Comparison of ENCODE assay signal across 10 mouse cellular contexts in the genomic region with DNA sequence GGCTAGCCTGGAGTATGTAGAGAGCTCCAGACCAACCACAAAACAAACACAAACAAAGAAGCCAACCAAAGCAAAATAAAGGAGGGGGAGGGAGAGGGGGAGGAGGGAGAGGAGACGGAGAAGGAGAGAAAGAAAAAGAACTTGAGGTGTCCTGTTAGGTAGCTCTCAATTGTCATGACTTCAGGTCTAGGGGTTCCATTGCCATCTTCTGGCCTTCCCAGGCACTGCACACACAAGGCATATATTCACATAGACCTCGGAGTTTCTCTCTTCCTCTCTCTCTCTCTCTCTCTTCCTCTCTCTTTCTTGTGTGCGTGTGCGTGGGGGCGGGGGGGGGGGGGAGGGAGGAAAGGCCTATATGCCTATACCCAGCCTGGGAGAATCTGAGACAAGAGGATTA. TPM values are rescaled to one million over a fixed set of nuclear protein-coding genes. Genes with fewer than 3 reads are reported as not detected.
DNase-seq lines count a peak whose midpoint lies in the region; ATAC-seq lines count a peak whose summit lies in the region.
"Had no signal": no experiment of that assay in that cellular context is flagged by ENCODE, and none has a peak within 500 bp of the region (broad histone marks: within the 10 kb centered on the region; RNA-seq: fewer than 3 reads in every experiment).

No protein-coding gene starts in this region.

- 48% methylated on average over 3 of the region's 5 CpGs for WGBS in midbrain, embryonic 10.5 days
- 36% methylated on average over 2 of the region's 5 CpGs for WGBS in midbrain, embryonic 13.5 days

- no peak overlapping the region for H3K27ac ChIP-seq in midbrain, embryonic 10.5 days (replicated peaks)
- no peak overlapping the region for H3K27ac ChIP-seq in midbrain, embryonic 13.5 days
- H3K27ac ChIP-seq: forebrain, embryonic 12.5 days; neural tube, embryonic 13.5 days had no signal

- H3K4me3 ChIP-seq in midbrain, embryonic 10.5 days, result no peak overlapping the region
- no peak overlapping the region for H3K4me3 ChIP-seq in midbrain, embryonic 13.5 days (replicated peaks)
- H3K4me3 ChIP-seq: forebrain, embryonic 12.5 days; neural tube, embryonic 13.5 days had no signal

- no peaks in the 10 kb centered on the region for H3K36me3 ChIP-seq in midbrain, embryonic 10.5 days
- no peaks in the 10 kb centered on the region for H3K36me3 ChIP-seq in midbrain, embryonic 13.5 days
- H3K36me3 ChIP-seq: forebrain, embryonic 12.5 days; neural tube, embryonic 13.5 days had no signal

- peak; percentile 53 for DNase-seq in embryo, embryonic 10 days (ENCODE audit: low spot score)
- no peak for DNase-seq in embryo, embryonic 9.5 days (ENCODE audit: extremely low spot score)
- DNase-seq in midbrain, embryonic 10.5 days (ENCODE audit: low spot score), result peak; percentile 27
- peak; percentile 15 to 50 for DNase-seq in thymus, postnatal 10 days (ENCODE audit: low spot score in 2 of 2)
- no peak for DNase-seq in frontal cortex, adult 2 months (ENCODE audit: extremely low spot score in 1 of 2, low spot score in 1 of 2)

- no peak overlapping the region for H3K9ac ChIP-seq in midbrain, embryonic 13.5 days (replicated peaks)
- H3K9ac ChIP-seq: forebrain, embryonic 12.5 days; neural tube, embryonic 13.5 days had no signal

- no peak overlapping the region for H3K4me2 ChIP-seq in midbrain, embryonic 13.5 days (replicated peaks)
- H3K4me2 ChIP-seq: forebrain, embryonic 12.5 days had no signal

- H3K27me3 ChIP-seq in midbrain, embryonic 10.5 days (ENCODE audit: low read depth, poor library complexity, severe bottlenecking), result peaks cover 28% of the 10 kb centered on the region
- peaks cover 10% of the 10 kb centered on the region for H3K27me3 ChIP-seq in midbrain, embryonic 13.5 days

- ATAC-seq in midbrain, embryonic 13.5 days, result no peak
- ATAC-seq in hematopoietic stem cell, adult 5-6 weeks (replicated peaks in 1 of 2; ENCODE audit: insufficient read depth in 1 of 2, low FRiP score in 2 of 2, low TSS enrichment in 1 of 2, low read depth in 1 of 2, poor library complexity in 2 of 2, severe bottlenecking in 2 of 2), result peak; percentile 44 to 49; a peak in 1 of 4 replicates
- ATAC-seq in frontal cortex, adult (ENCODE audit: low TSS enrichment), result no peak

- no peaks in the 10 kb centered on the region for H3K9me3 ChIP-seq in midbrain, embryonic 10.5 days (replicated peaks)
- H3K9me3 ChIP-seq in midbrain, embryonic 13.5 days, result no peaks in the 10 kb centered on the region
- H3K9me3 ChIP-seq: forebrain, embryonic 12.5 days; neural tube, embryonic 13.5 days had no signal

- peaks cover 22% of the 10 kb centered on the region for H3K4me1 ChIP-seq in midbrain, embryonic 10.5 days
- H3K4me1 ChIP-seq in midbrain, embryonic 13.5 days (replicated peaks), result peaks cover 13% of the 10 kb centered on the region

RNA-seq across cellular contexts. Expression of gene Acyp1, which starts 1.3 kb away (rescaled TPM):
- 60.3 and 61.4 TPM in 2 replicates for polyA plus RNA-seq in midbrain, embryonic 10.5 days (2016; fragmentation: Nextera tagmentation; extraction: Ambion mirVana)
- polyA plus RNA-seq in midbrain, embryonic 13.5 days (2015; fragmentation: Nextera tagmentation; extraction: Ambion mirVana), result 68.1 and 71.4 TPM in 2 replicates
- 52.8 and 63.5 TPM in 2 replicates for total RNA-seq in hematopoietic stem cell, adult 5-6 weeks (2017)
- polyA plus RNA-seq in frontal cortex, adult 2 months (2012; rRNA removed), result 35.6 and 44.0 TPM in 2 replicates

RNA-seq across cellular contexts. Expression of gene Zc2hc1c, which starts 1.4 kb away (rescaled TPM):
- polyA plus RNA-seq in midbrain, embryonic 10.5 days (2016; fragmentation: Nextera tagmentation; extraction: Ambion mirVana), result 1.2 and 1.5 TPM in 2 replicates
- 1.3 TPM in 2 replicates for polyA plus RNA-seq in midbrain, embryonic 13.5 days (2015; fragmentation: Nextera tagmentation; extraction: Ambion mirVana)
- 0.13 and 0.20 TPM in 2 replicates for total RNA-seq in hematopoietic stem cell, adult 5-6 weeks (2017)
- polyA plus RNA-seq in frontal cortex, adult 2 months (2012; rRNA removed), result 0.92 and 0.94 TPM in 2 replicates

RNA-seq across cellular contexts. Expression of gene Mlh3, which starts 16.5 kb away (rescaled TPM):
- polyA plus RNA-seq in midbrain, embryonic 10.5 days (2016; fragmentation: Nextera tagmentation; extraction: Ambion mirVana), result 8.2 and 8.8 TPM in 2 replicates
- 8.9 and 9.0 TPM in 2 replicates for polyA plus RNA-seq in midbrain, embryonic 13.5 days (2015; fragmentation: Nextera tagmentation; extraction: Ambion mirVana)
- total RNA-seq in hematopoietic stem cell, adult 5-6 weeks (2017), result 9.4 and 11.9 TPM in 2 replicates
- polyA plus RNA-seq in frontal cortex, adult 2 months (2012; rRNA removed), result 13.5 and 14.5 TPM in 2 replicates

RNA-seq across cellular contexts. Expression of gene Nek9, which starts 52.2 kb away (rescaled TPM):
- 20.6 and 21.5 TPM in 2 replicates for polyA plus RNA-seq in midbrain, embryonic 10.5 days (2016; fragmentation: Nextera tagmentation; extraction: Ambion mirVana)
- polyA plus RNA-seq in midbrain, embryonic 13.5 days (2015; fragmentation: Nextera tagmentation; extraction: Ambion mirVana), result 12.6 and 13.5 TPM in 2 replicates
- total RNA-seq in hematopoietic stem cell, adult 5-6 weeks (2017), result 31.6 and 40.9 TPM in 2 replicates
- 33.9 and 38.0 TPM in 2 replicates for polyA plus RNA-seq in frontal cortex, adult 2 months (2012; rRNA removed)

Comparison
In these comparisons a context has a peak if more than half of its experiments do, and no peak if none do; other contexts are left out.
1. DNase-seq: peak in embryo, embryonic 10 days (single experiment), midbrain, embryonic 10.5 days (single experiment) and thymus, postnatal 10 days (2 of 2); none in embryo, embryonic 9.5 days (single experiment) and frontal cortex, adult 2 months (0 of 2).
2. ATAC-seq: peak in hematopoietic stem cell, adult 5-6 weeks (2 of 2); none in midbrain, embryonic 13.5 days (single experiment) and frontal cortex, adult (single experiment).